Mouse (Mus musculus): Measurements from ENCODE around the gene Cog1. TPM values are rescaled to one million over a fixed set of nuclear protein-coding genes. Genes with fewer than 3 reads are reported as not detected.

Gene Cog1
- polyA plus RNA-seq, 1 experiment: 15.6 TPM

GRCm38 (mm10) chr11:113627785-113628184 lies 21.2 kb upstream of the Cog1 start:
- H3K4me1 ChIP-seq (ENCODE audit: control insufficient read depth, insufficient read depth, low read length): no peaks in the 10 kb centered on the region
- no peak for TF ChIP-seq POLR2A (IDR thresholded peaks at IDR 0.05; ENCODE audit: insufficient read depth, low read length)
- TF ChIP-seq CTCF (IDR thresholded peaks at IDR 0.05; ENCODE audit: low read depth, low read length): no peak
- H3K27me3 ChIP-seq (ENCODE audit: control insufficient read depth, insufficient read depth, low read length, poor library complexity, severe bottlenecking): no peaks in the 10 kb centered on the region

GRCm38 (mm10) chr11:113630642-113631041 lies 18.3 kb upstream of the Cog1 start:
- Histone ChIP-seq H3K4me1 (ENCODE audit: control insufficient read depth, insufficient read depth, low read length) (no peaks in the 10 kb centered on the region), H3K36me3 (ENCODE audit: control insufficient read depth, insufficient read depth, low read length, poor library complexity, severe bottlenecking) (no peaks in the 10 kb centered on the region), H3K27me3 (ENCODE audit: control insufficient read depth, insufficient read depth, low read length, poor library complexity, severe bottlenecking) (no peaks in the 10 kb centered on the region), H3K9ac (ENCODE audit: low read depth, poor library complexity, severe bottlenecking) (no peak overlapping the region), H3K9me3 (replicated peaks; ENCODE audit: control insufficient read depth, insufficient read depth, low read length, poor library complexity, severe bottlenecking) (no peaks in the 10 kb centered on the region), H3K27ac (ENCODE audit: insufficient read depth, low read length) (no peak overlapping the region), H3K4me3 (ENCODE audit: low read depth, low read length) (no peak overlapping the region)
- TF ChIP-seq POLR2A (IDR thresholded peaks at IDR 0.05; ENCODE audit: insufficient read depth, low read length) (no peak), CTCF (IDR thresholded peaks at IDR 0.05; ENCODE audit: low read depth, low read length) (peak; percentile 31)

More at GRCm38 (mm10) chr11:113627785-113628184, 21.2 kb upstream of the Cog1 start:
- Histone ChIP-seq H3K9me3 (replicated peaks; ENCODE audit: control insufficient read depth, insufficient read depth, low read length, poor library complexity, severe bottlenecking) (no peaks in the 10 kb centered on the region), H3K9ac (ENCODE audit: low read depth, poor library complexity, severe bottlenecking) (no peak overlapping the region), H3K36me3 (ENCODE audit: control insufficient read depth, insufficient read depth, low read length, poor library complexity, severe bottlenecking) (no peaks in the 10 kb centered on the region), H3K27ac (ENCODE audit: insufficient read depth, low read length) (no peak overlapping the region), H3K4me3 (ENCODE audit: low read depth, low read length) (no peak overlapping the region)

- H3K4me1 ChIP-seq (ENCODE audit: control insufficient read depth, insufficient read depth, low read length): no peaks in the 10 kb centered on the region
- H3K9me3 ChIP-seq (replicated peaks; ENCODE audit: control insufficient read depth, insufficient read depth, low read length, poor library complexity, severe bottlenecking): no peaks in the 10 kb centered on the region
- TF ChIP-seq EP300 (IDR thresholded peaks at IDR 0.05; ENCODE audit: insufficient read depth, low read depth, low read length) (no peak), POLR2A (IDR thresholded peaks at IDR 0.05; ENCODE audit: insufficient read depth, low read length) (no peak), CTCF (IDR thresholded peaks at IDR 0.05; ENCODE audit: low read depth, low read length) (no peak)
- no peaks in the 10 kb centered on the region for H3K27me3 ChIP-seq (ENCODE audit: control insufficient read depth, insufficient read depth, low read length, poor library complexity, severe bottlenecking)
- no peak overlapping the region for H3K9ac ChIP-seq (ENCODE audit: low read depth, poor library complexity, severe bottlenecking)
- H3K4me3 ChIP-seq (ENCODE audit: low read depth, low read length): no peak overlapping the region
- no peaks in the 10 kb centered on the region for H3K36me3 ChIP-seq (ENCODE audit: control insufficient read depth, insufficient read depth, low read length, poor library complexity, severe bottlenecking)
- H3K27ac ChIP-seq (ENCODE audit: insufficient read depth, low read length): no peak overlapping the region
Observed at GRCm38 (mm10) chr11:113631302-113631701, 17.7 kb upstream of the Cog1 start.

- TF ChIP-seq POLR2A (IDR thresholded peaks at IDR 0.05; ENCODE audit: insufficient read depth, low read length) (no peak), CTCF (IDR thresholded peaks at IDR 0.05; ENCODE audit: low read depth, low read length) (no peak), EP300 (IDR thresholded peaks at IDR 0.05; ENCODE audit: insufficient read depth, low read depth, low read length) (no peak)
Observed at GRCm38 (mm10) chr11:113631862-113632261, 17.1 kb upstream of the Cog1 start.

GRCm38 (mm10) chr11:113632303-113632702 lies 16.7 kb upstream of the Cog1 start:
- no peaks in the 10 kb centered on the region for H3K9me3 ChIP-seq (replicated peaks; ENCODE audit: control insufficient read depth, insufficient read depth, low read length, poor library complexity, severe bottlenecking)
- no peaks in the 10 kb centered on the region for H3K36me3 ChIP-seq (ENCODE audit: control insufficient read depth, insufficient read depth, low read length, poor library complexity, severe bottlenecking)
- no peak overlapping the region for H3K9ac ChIP-seq (ENCODE audit: low read depth, poor library complexity, severe bottlenecking)
- H3K27ac ChIP-seq (ENCODE audit: insufficient read depth, low read length): no peak overlapping the region
- H3K27me3 ChIP-seq (ENCODE audit: control insufficient read depth, insufficient read depth, low read length, poor library complexity, severe bottlenecking): no peaks in the 10 kb centered on the region
- no peaks in the 10 kb centered on the region for H3K4me1 ChIP-seq (ENCODE audit: control insufficient read depth, insufficient read depth, low read length)
- TF ChIP-seq POLR2A (IDR thresholded peaks at IDR 0.05; ENCODE audit: insufficient read depth, low read length) (no peak), CTCF (IDR thresholded peaks at IDR 0.05; ENCODE audit: low read depth, low read length) (no peak), EP300 (IDR thresholded peaks at IDR 0.05; ENCODE audit: insufficient read depth, low read depth, low read length) (no peak)
- H3K4me3 ChIP-seq (ENCODE audit: low read depth, low read length): no peak overlapping the region

More at GRCm38 (mm10) chr11:113631862-113632261, 17.1 kb upstream of the Cog1 start:
- Histone ChIP-seq H3K27ac (ENCODE audit: insufficient read depth, low read length) (no peak overlapping the region), H3K9ac (ENCODE audit: low read depth, poor library complexity, severe bottlenecking) (no peak overlapping the region), H3K4me3 (ENCODE audit: low read depth, low read length) (no peak overlapping the region), H3K27me3 (ENCODE audit: control insufficient read depth, insufficient read depth, low read length, poor library complexity, severe bottlenecking) (no peaks in the 10 kb centered on the region), H3K4me1 (ENCODE audit: control insufficient read depth, insufficient read depth, low read length) (no peaks in the 10 kb centered on the region), H3K36me3 (ENCODE audit: control insufficient read depth, insufficient read depth, low read length, poor library complexity, severe bottlenecking) (no peaks in the 10 kb centered on the region), H3K9me3 (replicated peaks; ENCODE audit: control insufficient read depth, insufficient read depth, low read length, poor library complexity, severe bottlenecking) (no peaks in the 10 kb centered on the region)

GRCm38 (mm10) chr11:113633398-113633797 lies 15.6 kb upstream of the Cog1 start:
- Histone ChIP-seq H3K9me3 (replicated peaks; ENCODE audit: control insufficient read depth, insufficient read depth, low read length, poor library complexity, severe bottlenecking) (no peaks in the 10 kb centered on the region), H3K9ac (ENCODE audit: low read depth, poor library complexity, severe bottlenecking) (no peak overlapping the region), H3K27ac (ENCODE audit: insufficient read depth, low read length) (no peak overlapping the region), H3K4me3 (ENCODE audit: low read depth, low read length) (no peak overlapping the region), H3K36me3 (ENCODE audit: control insufficient read depth, insufficient read depth, low read length, poor library complexity, severe bottlenecking) (no peaks in the 10 kb centered on the region), H3K27me3 (ENCODE audit: control insufficient read depth, insufficient read depth, low read length, poor library complexity, severe bottlenecking) (no peaks in the 10 kb centered on the region), H3K4me1 (ENCODE audit: control insufficient read depth, insufficient read depth, low read length) (no peaks in the 10 kb centered on the region)
- no peak for TF ChIP-seq POLR2A (IDR thresholded peaks at IDR 0.05; ENCODE audit: insufficient read depth, low read length)
- no peak for TF ChIP-seq EP300 (IDR thresholded peaks at IDR 0.05; ENCODE audit: insufficient read depth, low read depth, low read length)
- TF ChIP-seq CTCF (IDR thresholded peaks at IDR 0.05; ENCODE audit: low read depth, low read length): no peak

Measured in ES-Bruce4 (cell line).